Mouse (Mus musculus) MEL (cell line): Measurements from ENCODE around the gene Zfp553.

Experiments
- EP300 ChIP-seq, 2 experiments: IDR thresholded peaks; 2 replicates each; pipeline ENCODE4 v1.6.1; 2011; ENCODE audit warnings: improper control_type of control experiment in 2 of 2, low read length in 2 of 2, low read depth in 1 of 2, mild to moderate bottlenecking in 1 of 2
- GATA1 ChIP-seq: IDR thresholded peaks from 2 replicates; pipeline ENCODE4 v1.6.1; 2011; ENCODE audit warnings: low read depth, low read length, improper control_type of control experiment
- POLR2AphosphoS2 ChIP-seq: IDR thresholded peaks from 2 replicates; pipeline ENCODE4 v1.6.1; 2011; ENCODE audit warnings: low read length, improper control_type of control experiment
- TCF12 ChIP-seq: IDR thresholded peaks from 2 replicates; pipeline ENCODE4 v1.6.1; 2014; ENCODE audit warnings: low read depth, mild to moderate bottlenecking, inconsistent platforms, low read length, improper control_type of control experiment, moderate library complexity

DNA sequence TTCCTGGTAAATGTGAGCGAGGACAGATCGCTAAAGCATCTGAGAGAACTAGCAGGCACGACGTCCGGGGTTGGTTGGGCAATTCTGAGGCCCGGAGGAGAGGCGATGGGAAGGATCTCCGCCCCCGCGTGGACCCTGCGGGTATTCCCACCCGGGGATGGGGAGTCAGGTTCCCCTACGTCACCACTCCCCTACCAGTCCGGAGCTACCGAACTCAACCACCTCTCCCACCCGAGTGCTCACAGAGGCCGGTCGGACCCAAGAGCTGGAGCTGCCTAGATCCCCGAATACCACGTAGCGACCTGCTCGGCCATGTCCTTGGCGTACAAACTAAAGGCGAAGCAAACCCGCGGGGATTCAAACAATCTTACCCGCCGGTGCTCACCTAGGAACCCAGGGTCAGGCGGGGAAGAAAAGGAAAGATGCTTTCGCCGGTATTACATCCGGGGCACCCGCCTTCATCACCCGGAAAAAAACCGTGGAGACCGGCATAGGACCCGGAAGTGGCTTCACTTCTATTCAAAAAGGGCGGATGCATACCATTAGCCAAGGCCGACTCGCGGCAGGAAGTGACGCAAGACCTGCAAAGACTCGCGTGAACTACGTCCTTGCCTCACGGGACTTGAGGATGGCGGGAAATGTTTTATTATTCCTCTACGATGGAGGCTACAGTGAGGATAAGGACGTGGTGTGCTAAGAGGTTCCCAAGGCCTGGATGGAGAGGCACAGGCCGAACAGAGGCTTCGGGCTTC lies 37.1 kb upstream of the Zfp553 start, which contains the start of gene Cd2bp2:
- TF ChIP-seq TCF12 = no peak; the same call in 1 of the 2 replicates
- TF ChIP-seq EP300 (IDR thresholded peaks at IDR 0.05; ENCODE audit: low read depth in 1 of 2, low read length in 2 of 2) = no peak
- TF ChIP-seq POLR2AphosphoS2 = peak; percentile 96
- no peak for TF ChIP-seq GATA1
